Mouse (Mus musculus): Measurements from ENCODE around the gene Tedc2. TPM values are rescaled to one million over a fixed set of nuclear protein-coding genes. Genes with fewer than 3 reads are reported as not detected.

Tedc2 gene
- polyA plus RNA-seq, 1 experiment = 24.5 TPM

DNA sequence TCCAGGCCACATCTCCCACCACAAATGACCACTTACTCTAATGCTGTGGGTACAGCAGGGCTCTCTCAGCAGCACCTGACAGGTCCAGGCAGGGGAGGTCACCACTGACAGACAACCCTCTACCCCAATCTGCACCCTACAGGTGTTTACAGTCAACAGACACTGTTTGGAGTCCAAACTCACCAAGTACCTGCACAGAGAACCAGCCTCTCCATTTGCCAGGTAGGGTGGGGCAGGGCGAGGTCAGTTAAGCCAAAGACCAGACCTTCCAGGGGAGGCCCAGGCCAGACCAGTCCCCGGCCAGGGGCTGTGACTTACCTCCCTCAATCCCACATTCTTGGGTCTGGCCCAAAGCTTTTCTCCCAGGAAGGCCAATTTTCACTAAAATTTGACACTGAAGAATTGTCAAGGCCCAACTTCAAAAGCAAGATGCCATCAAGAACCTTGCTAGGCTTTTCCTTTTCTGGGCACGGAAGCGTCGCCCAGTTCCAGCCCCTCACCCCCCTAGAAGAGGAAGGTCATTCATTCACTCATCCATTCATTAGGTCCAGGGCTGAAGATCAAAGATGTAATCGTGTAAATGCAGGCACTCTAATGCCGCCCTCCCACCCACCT lies 52.7 kb downstream of the Tedc2 start:
- peaks cover 13% of the 10 kb centered on the region for H3K36me3 ChIP-seq (ENCODE audit: control insufficient read depth, insufficient read depth, low read length, poor library complexity, severe bottlenecking)
- peaks cover 6% of the 10 kb centered on the region for H3K4me1 ChIP-seq (ENCODE audit: control insufficient read depth, insufficient read depth, low read length)
- H3K27me3 ChIP-seq (ENCODE audit: control insufficient read depth, insufficient read depth, low read length, poor library complexity, severe bottlenecking) = no peaks in the 10 kb centered on the region
- H3K4me3 ChIP-seq (ENCODE audit: low read depth, low read length) = peak overlapping the region; percentile 73
- H3K27ac ChIP-seq (ENCODE audit: insufficient read depth, low read length) = no peak overlapping the region
- no peaks in the 10 kb centered on the region for H3K9me3 ChIP-seq (replicated peaks; ENCODE audit: control insufficient read depth, insufficient read depth, low read length, poor library complexity, severe bottlenecking)
- peak overlapping the region; percentile 77 for H3K9ac ChIP-seq (ENCODE audit: low read depth, poor library complexity, severe bottlenecking)
- TF ChIP-seq POLR2A (IDR thresholded peaks at IDR 0.05; ENCODE audit: insufficient read depth, low read length) (no peak), CTCF (IDR thresholded peaks at IDR 0.05; ENCODE audit: low read depth, low read length) (no peak), EP300 (IDR thresholded peaks at IDR 0.05; ENCODE audit: insufficient read depth, low read depth, low read length) (no peak)

DNA sequence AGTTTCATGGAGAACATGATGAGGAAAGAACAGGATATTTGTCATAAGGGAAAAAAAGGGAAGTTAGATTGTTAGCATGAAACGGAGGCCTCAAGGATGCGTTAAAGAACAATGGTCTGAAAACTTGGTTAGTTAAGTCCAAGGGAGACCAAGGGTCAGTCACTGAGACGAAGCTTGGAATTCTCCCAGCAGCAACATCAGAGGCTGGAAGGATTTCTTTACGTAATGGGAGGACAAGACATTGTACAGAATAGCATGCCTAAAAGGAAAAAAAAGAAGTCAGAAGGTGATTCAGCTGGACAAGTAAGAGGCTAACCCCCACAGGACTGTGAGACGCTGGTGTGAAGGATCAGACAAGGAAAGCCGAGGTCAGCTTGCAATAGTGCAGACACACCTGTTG lies 53.5 kb downstream of the Tedc2 start:
- Histone ChIP-seq H3K36me3 (ENCODE audit: control insufficient read depth, insufficient read depth, low read length, poor library complexity, severe bottlenecking) (peaks cover 13% of the 10 kb centered on the region), H3K9ac (ENCODE audit: low read depth, poor library complexity, severe bottlenecking) (no peak overlapping the region), H3K27ac (ENCODE audit: insufficient read depth, low read length) (no peak overlapping the region), H3K4me3 (ENCODE audit: low read depth, low read length) (no peak overlapping the region), H3K27me3 (ENCODE audit: control insufficient read depth, insufficient read depth, low read length, poor library complexity, severe bottlenecking) (no peaks in the 10 kb centered on the region), H3K4me1 (ENCODE audit: control insufficient read depth, insufficient read depth, low read length) (peaks cover 6% of the 10 kb centered on the region), H3K9me3 (replicated peaks; ENCODE audit: control insufficient read depth, insufficient read depth, low read length, poor library complexity, severe bottlenecking) (no peaks in the 10 kb centered on the region)
- TF ChIP-seq CTCF (IDR thresholded peaks at IDR 0.05; ENCODE audit: low read depth, low read length) = no peak
- no peak for TF ChIP-seq POLR2A (IDR thresholded peaks at IDR 0.05; ENCODE audit: insufficient read depth, low read length)
- no peak for TF ChIP-seq EP300 (IDR thresholded peaks at IDR 0.05; ENCODE audit: insufficient read depth, low read depth, low read length)

Other genes starting within 250 kb of the Tedc2 start
- not detected in 2 replicates for gene Prss30, start 240.3 kb downstream of the Tedc2 start, polyA plus RNA-seq (2011; ENCODE audit: insufficient read depth, insufficient read length, low read depth, missing spikeins)
- 0.45 TPM in 1 of 2 replicates, not detected in the other for gene Prss22, start 222.8 kb downstream of the Tedc2 start, polyA plus RNA-seq (2011; ENCODE audit: insufficient read depth, insufficient read length, low read depth, missing spikeins)
- not detected in 2 replicates for gene Prss27, start 182.7 kb downstream of the Tedc2 start, polyA plus RNA-seq (2011; ENCODE audit: insufficient read depth, insufficient read length, low read depth, missing spikeins)
- gene Kctd5, start 147.4 kb downstream of the Tedc2 start, polyA plus RNA-seq (2011; ENCODE audit: insufficient read depth, insufficient read length, low read depth, missing spikeins) = 66.4 and 68.4 TPM in 2 replicates
- 44.7 and 45.0 TPM in 2 replicates for gene Pdpk1, start 69.9 kb downstream of the Tedc2 start, polyA plus RNA-seq (2011; ENCODE audit: insufficient read depth, insufficient read length, low read depth, missing spikeins)
- 25.3 and 30.4 TPM in 2 replicates for gene Amdhd2, start 57.1 kb downstream of the Tedc2 start, polyA plus RNA-seq (2011; ENCODE audit: insufficient read depth, insufficient read length, low read depth, missing spikeins)
- 254 and 307 TPM in 2 replicates for gene Atp6v0c, start 51.1 kb downstream of the Tedc2 start, polyA plus RNA-seq (2011; ENCODE audit: insufficient read depth, insufficient read length, low read depth, missing spikeins)
- 14.4 and 16.6 TPM in 2 replicates for gene Tbc1d24, start 15.3 kb downstream of the Tedc2 start, polyA plus RNA-seq (2011; ENCODE audit: insufficient read depth, insufficient read length, low read depth, missing spikeins)
- gene Ntn3, start 11.3 kb downstream of the Tedc2 start, polyA plus RNA-seq (2011; ENCODE audit: insufficient read depth, insufficient read length, low read depth, missing spikeins) = 0.88 and 0.96 TPM in 2 replicates
- 133 and 151 TPM in 2 replicates for gene Ccnf, start 30.6 kb upstream of the Tedc2 start, polyA plus RNA-seq (2011; ENCODE audit: insufficient read depth, insufficient read length, low read depth, missing spikeins)
- gene Abca17, start 130.2 kb upstream of the Tedc2 start, polyA plus RNA-seq (2011; ENCODE audit: insufficient read depth, insufficient read length, low read depth, missing spikeins) = not detected in 2 replicates
- gene Abca3, start 131.1 kb upstream of the Tedc2 start, polyA plus RNA-seq (2011; ENCODE audit: insufficient read depth, insufficient read length, low read depth, missing spikeins) = 15.1 and 15.4 TPM in 2 replicates
- gene Rnps1, start 193.7 kb upstream of the Tedc2 start, polyA plus RNA-seq (2011; ENCODE audit: insufficient read depth, insufficient read length, low read depth, missing spikeins) = 323 and 334 TPM in 2 replicates
- gene Eci1, start 205.8 kb upstream of the Tedc2 start, polyA plus RNA-seq (2011; ENCODE audit: insufficient read depth, insufficient read length, low read depth, missing spikeins) = 46.4 and 46.7 TPM in 2 replicates
- 0.42 and 0.99 TPM in 2 replicates for gene Dnase1l2, start 222.3 kb upstream of the Tedc2 start, polyA plus RNA-seq (2011; ENCODE audit: insufficient read depth, insufficient read length, low read depth, missing spikeins)
- 13.0 and 15.3 TPM in 2 replicates for gene E4f1, start 249.5 kb upstream of the Tedc2 start, polyA plus RNA-seq (2011; ENCODE audit: insufficient read depth, insufficient read length, low read depth, missing spikeins)
- gene Pgp, start 249.5 kb upstream of the Tedc2 start, polyA plus RNA-seq (2011; ENCODE audit: insufficient read depth, insufficient read length, low read depth, missing spikeins) = 15.4 and 16.4 TPM in 2 replicates